Mouse (Mus musculus) MEL (cell line): Measurements from ENCODE around the gene Cbx5. TPM values are rescaled to one million over a fixed set of nuclear protein-coding genes. Genes with fewer than 3 reads are reported as not detected.
A peak's percentile ranks its signal among the peaks of the same experiment; 100 is the strongest.

Source experiments
- DNase-seq: peaks from one replicate; pipeline ENCODE4 v3.0.0; 2011; ENCODE audit warnings: low read depth, low spot score
- H3K27ac ChIP-seq: 2 replicates; pipeline ENCODE4 v1.5.1; 2012; ENCODE audit warnings: low read depth, mild to moderate bottlenecking, control low read depth, low read length, moderate library complexity; ENCODE audit not compliant: control insufficient read depth
- H3K27me3 ChIP-seq, 2 experiments: fragments of 150-350 bp in 1 of 2; sonication (generic) in 1 of 2; 2 replicates each; pipeline ENCODE4 v1.6.1; 2012; ENCODE audit warnings: low read length in 2 of 2, mild to moderate bottlenecking in 2 of 2, improper control_type of control experiment in 1 of 2, moderate library complexity in 1 of 2; ENCODE audit not compliant: insufficient read depth in 2 of 2, control insufficient read depth in 1 of 2
- H3K36me3 ChIP-seq, 2 experiments: 2 replicates each; pipeline ENCODE4 v1.6.1; 2012 to 2014; ENCODE audit warnings: low read length in 2 of 2, improper control_type of control experiment in 1 of 2, inconsistent platforms in 1 of 2, mild to moderate bottlenecking in 1 of 2; ENCODE audit not compliant: insufficient read depth in 2 of 2, control insufficient read depth in 1 of 2
- H3K4me1 ChIP-seq, 2 experiments: fragments of 150-350 bp in 1 of 2; sonication (generic) in 1 of 2; 2 replicates each; pipeline ENCODE4 v1.6.1; 2012; ENCODE audit warnings: low read length in 2 of 2, improper control_type of control experiment in 1 of 2, mild to moderate bottlenecking in 1 of 2; ENCODE audit not compliant: insufficient read depth in 2 of 2, control insufficient read depth in 1 of 2
- H3K4me3 ChIP-seq, 2 experiments: fragments of 150-350 bp in 1 of 2; sonication (generic) in 1 of 2; 2 replicates each; pipeline ENCODE4 v1.5.1; 2012; ENCODE audit warnings: low read depth in 2 of 2, low read length in 2 of 2, mild to moderate bottlenecking in 2 of 2, moderate library complexity in 2 of 2, control low read depth in 1 of 2, improper control_type of control experiment in 1 of 2; ENCODE audit not compliant: control insufficient read depth in 1 of 2, insufficient read depth in 1 of 2
- H3K79me2 ChIP-seq: 2 replicates; pipeline ENCODE4 v1.6.1; 2012; ENCODE audit warnings: mild to moderate bottlenecking, low read length, moderate library complexity; ENCODE audit not compliant: control insufficient read depth, poor library complexity, insufficient read depth
- H3K9ac ChIP-seq: 2 replicates; pipeline ENCODE4 v1.6.1; 2012; ENCODE audit warnings: low read depth, mild to moderate bottlenecking, control low read depth, low read length, moderate library complexity; ENCODE audit not compliant: control insufficient read depth, poor library complexity, severe bottlenecking
- H3K9me3 ChIP-seq: fragments of 150-350 bp; sonication (generic); replicated peaks from 2 replicates; pipeline ENCODE4 v1.6.1; 2012; ENCODE audit warnings: mild to moderate bottlenecking, low read length, improper control_type of control experiment, moderate library complexity; ENCODE audit not compliant: insufficient read depth
- CTCF ChIP-seq, 3 experiments: IDR thresholded peaks in 2 of 3; conservative IDR thresholded peaks in 1 of 3; 2 replicates each; pipeline ENCODE4 v1.5.1; 2011 to 2012; ENCODE audit warnings: low read length in 3 of 3, low read depth in 2 of 3, mild to moderate bottlenecking in 2 of 3, improper control_type of control experiment in 1 of 3, inconsistent platforms in 1 of 3, mixed read lengths in 1 of 3, moderate library complexity in 1 of 3; ENCODE audit not compliant: control insufficient read depth in 1 of 3, insufficient read depth in 1 of 3, poor library complexity in 1 of 3, severe bottlenecking in 1 of 3
- E2F4 ChIP-seq: IDR thresholded peaks from 2 replicates; pipeline ENCODE4 v1.6.1; 2011; ENCODE audit warnings: low read depth, low read length, improper control_type of control experiment, borderline replicate concordance
- HCFC1 ChIP-seq: IDR thresholded peaks from 2 replicates; pipeline ENCODE4 v1.6.1; 2012; ENCODE audit warnings: low read depth, mild to moderate bottlenecking, inconsistent platforms, low read length, improper control_type of control experiment, moderate library complexity
- KAT2A ChIP-seq: conservative IDR thresholded peaks from 2 replicates; pipeline ENCODE4 v1.6.1; 2012; ENCODE audit warnings: low read depth, low read length, improper control_type of control experiment, inconsistent platforms
- MAZ ChIP-seq: IDR thresholded peaks from 2 replicates; pipeline ENCODE4 v1.6.1; 2012; ENCODE audit warnings: low read depth, mild to moderate bottlenecking, inconsistent platforms, low read length, improper control_type of control experiment
- RAD21 ChIP-seq: IDR thresholded peaks from 2 replicates; pipeline ENCODE4 v1.6.1; 2011; ENCODE audit warnings: mild to moderate bottlenecking, low read depth, low read length, improper control_type of control experiment
- SIN3A ChIP-seq: IDR thresholded peaks from 2 replicates; pipeline ENCODE4 v1.6.1; 2012; ENCODE audit warnings: low read length, improper control_type of control experiment, inconsistent platforms
- SMC3 ChIP-seq: IDR thresholded peaks from 2 replicates; pipeline ENCODE4 v1.6.1; 2011; ENCODE audit warnings: low read depth, low read length, improper control_type of control experiment
- TAL1 ChIP-seq: IDR thresholded peaks from 2 replicates; pipeline ENCODE4 v1.6.1; 2012; ENCODE audit warnings: mild to moderate bottlenecking, inconsistent platforms, low read length, moderate library complexity, mixed read lengths
- USF1 ChIP-seq: IDR thresholded peaks from 2 replicates; pipeline ENCODE4 v1.6.1; 2014; ENCODE audit warnings: low read depth, mild to moderate bottlenecking, inconsistent platforms, low read length, improper control_type of control experiment, moderate library complexity
- ZKSCAN1 ChIP-seq: IDR thresholded peaks from 2 replicates; pipeline ENCODE4 v1.6.1; 2012; ENCODE audit warnings: low read depth, mild to moderate bottlenecking, inconsistent platforms, low read length, improper control_type of control experiment, moderate library complexity
- polyA plus RNA-seq, 2 experiments: library from polyadenylated mRNA; stranded (reverse) in 1 of 2; unstranded in 1 of 2; fragments of >175 nt in 1 of 2; fragments of >200 nt in 1 of 2; gene quantifications; 2 replicates each; pipeline versions ENCODE4 v1.2.1 to v1.2.4; 2012; ENCODE audit warnings: low replicate concordance in 2 of 2, low read depth in 1 of 2; ENCODE audit not compliant: insufficient read length in 2 of 2, insufficient read depth in 1 of 2, missing spikeins in 1 of 2
- total RNA-seq: library from RNA; depleted of rRNA; stranded (reverse); fragments of 300-350 nt; gene quantifications from 2 replicates; pipeline ENCODE4 v1.2.3, GENCODE M21; 2012

Gene Cbx5
- total and polyA plus RNA-seq, 3 experiments = 39.8 to 67.1 (median 42.4) TPM

GRCm38 (mm10) chr15:103180406-103180805, 59.2 kb downstream of the Cbx5 start:
- Histone ChIP-seq H3K4me1 (peaks cover 0 to 5% of the 10 kb centered on the region in 2 experiments; a peak in 1 of 4 replicates), H3K36me3 (no peaks in the 10 kb centered on the region), H3K79me2 (no peaks in the 10 kb centered on the region), H3K9me3 (no peaks in the 10 kb centered on the region), H3K27ac (no peak overlapping the region), H3K9ac (no peak overlapping the region), H3K27me3 (peaks cover 0 to 1% of the 10 kb centered on the region in 2 experiments; a peak in 1 of 4 replicates), H3K4me3 (no peak overlapping the region)
- TF ChIP-seq USF1 = no peak
- TF ChIP-seq E2F4 = no peak
- no peak for TF ChIP-seq SIN3A
- no peak for TF ChIP-seq TAL1
- no peak for DNase-seq

- Histone ChIP-seq H3K4me3 (no peak overlapping the region), H3K27ac (no peak overlapping the region), H3K27me3 (peaks cover 0 to 1% of the 10 kb centered on the region in 2 experiments; a peak in 1 of 4 replicates), H3K9ac (no peak overlapping the region), H3K4me1 (peaks cover 0 to 5% of the 10 kb centered on the region in 2 experiments; a peak in 1 of 4 replicates), H3K9me3 (no peaks in the 10 kb centered on the region), H3K36me3 (no peaks in the 10 kb centered on the region), H3K79me2 (no peaks in the 10 kb centered on the region)
- TF ChIP-seq ZKSCAN1 (no peak), MAZ (no peak), USF1 (no peak)
- DNase-seq = no peak
Measured at GRCm38 (mm10) chr15:103178767-103179166, 60.8 kb downstream of the Cbx5 start.

DNA sequence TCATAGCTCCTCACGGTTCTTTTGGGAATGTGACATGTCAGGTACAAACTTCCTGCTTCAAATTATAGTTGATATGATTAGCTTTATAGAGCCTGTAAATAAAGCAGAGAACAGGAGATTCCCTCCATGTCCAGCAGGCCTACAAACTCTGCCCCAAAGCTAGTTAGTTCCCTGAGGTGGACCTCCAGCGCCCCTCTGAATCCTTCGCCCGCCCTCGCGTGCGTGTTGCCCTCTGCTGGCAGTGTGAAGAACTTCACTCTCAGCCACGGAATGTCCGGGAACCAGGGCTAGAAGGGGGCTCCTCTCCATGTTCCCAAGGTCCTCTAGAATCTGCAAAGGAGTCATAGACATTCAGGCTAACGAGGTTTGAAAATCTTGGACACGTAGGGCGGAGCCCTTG, 61.5 kb downstream of the Cbx5 start:
- Histone ChIP-seq H3K9me3 (no peaks in the 10 kb centered on the region), H3K4me1 (peaks cover 0 to 5% of the 10 kb centered on the region in 2 experiments; a peak in 1 of 4 replicates), H3K4me3 (no peak overlapping the region; a peak in 1 of 4 replicates), H3K9ac (no peak overlapping the region; the same call in 1 of the 2 replicates), H3K79me2 (no peaks in the 10 kb centered on the region), H3K27me3 (peaks cover 0 to 1% of the 10 kb centered on the region in 2 experiments; a peak in 1 of 4 replicates), H3K27ac (no peak overlapping the region), H3K36me3 (no peaks in the 10 kb centered on the region)
- DNase-seq = peak; percentile 52
- peak; percentile 62 for TF ChIP-seq SMC3
- TF ChIP-seq RAD21 = peak; percentile 41
- TF ChIP-seq HCFC1 = no peak
- TF ChIP-seq KAT2A = no peak
- TF ChIP-seq CTCF (IDR thresholded peaks at IDR 0.05 in 2 of 3, conservative IDR thresholded peaks at IDR 0.05 in 1 of 3; ENCODE audit: control insufficient read depth in 1 of 3, insufficient read depth in 1 of 3, low read depth in 2 of 3, low read length in 3 of 3, poor library complexity in 1 of 3, severe bottlenecking in 1 of 3) = peak; percentile 63 to 86 (median 75)
